Mouse (Mus musculus) bone marrow macrophage, adult 2 months (primary cell): Measurements from ENCODE around the gene Tbc1d10c.

Experiments
- CTCF ChIP-seq: IDR thresholded peaks from 2 replicates; pipeline ENCODE4 v1.5.1; 2012; ENCODE audit warnings: low read depth, mild to moderate bottlenecking, low read length, moderate library complexity
- POLR2A ChIP-seq: IDR thresholded peaks from 2 replicates; pipeline ENCODE4 v1.6.1; 2012; ENCODE audit warnings: mild to moderate bottlenecking, low read depth, low read length, borderline replicate concordance

- TF ChIP-seq POLR2A: no peak
- no peak for TF ChIP-seq CTCF
Observed at GRCm38 (mm10) chr19:4149764-4150461, 41.2 kb downstream of the Tbc1d10c start.
